Mouse (Mus musculus) cerebellum, adult (tissue): ENCODE data around the gene Xk.
A peak's percentile ranks its signal among the peaks of the same experiment; 100 is the strongest.
"Not testable (repeated sequence)": the region's sequence is repeated elsewhere in the genome, so short reads cannot be mapped to it uniquely, and the experiment has no call there.

ENCODE experiments used
- ATAC-seq: cut with Nextera tagmentation; 2 replicates; pipeline ENCODE4 v1.9.2; 2017; ENCODE audit warnings: mild to moderate bottlenecking, moderate library complexity, mixed read lengths; ENCODE audit not compliant: insufficient number of reproducible peaks, low FRiP score, low TSS enrichment

Gene Xk

GRCm38 (mm10) chrX:9272460-9273361 lies at the start of gene Xk:
Gene Xk (plus strand): TSS chrX:9272756.
- ATAC-seq: peak; percentile 70; the same call in 1 of the 2 replicates

GRCm38 (mm10) chrX:9227105-9227504 lies 45.5 kb upstream of the Xk start:
- peak; percentile 97 for ATAC-seq

- ATAC-seq: peak; percentile 91
These were observed 31.6 kb upstream of the Xk start for GRCm38 (mm10) chrX:9240737-9241591.

GRCm38 (mm10) chrX:9243381-9243864 lies 29.1 kb upstream of the Xk start:
- no peak for ATAC-seq

DNA sequence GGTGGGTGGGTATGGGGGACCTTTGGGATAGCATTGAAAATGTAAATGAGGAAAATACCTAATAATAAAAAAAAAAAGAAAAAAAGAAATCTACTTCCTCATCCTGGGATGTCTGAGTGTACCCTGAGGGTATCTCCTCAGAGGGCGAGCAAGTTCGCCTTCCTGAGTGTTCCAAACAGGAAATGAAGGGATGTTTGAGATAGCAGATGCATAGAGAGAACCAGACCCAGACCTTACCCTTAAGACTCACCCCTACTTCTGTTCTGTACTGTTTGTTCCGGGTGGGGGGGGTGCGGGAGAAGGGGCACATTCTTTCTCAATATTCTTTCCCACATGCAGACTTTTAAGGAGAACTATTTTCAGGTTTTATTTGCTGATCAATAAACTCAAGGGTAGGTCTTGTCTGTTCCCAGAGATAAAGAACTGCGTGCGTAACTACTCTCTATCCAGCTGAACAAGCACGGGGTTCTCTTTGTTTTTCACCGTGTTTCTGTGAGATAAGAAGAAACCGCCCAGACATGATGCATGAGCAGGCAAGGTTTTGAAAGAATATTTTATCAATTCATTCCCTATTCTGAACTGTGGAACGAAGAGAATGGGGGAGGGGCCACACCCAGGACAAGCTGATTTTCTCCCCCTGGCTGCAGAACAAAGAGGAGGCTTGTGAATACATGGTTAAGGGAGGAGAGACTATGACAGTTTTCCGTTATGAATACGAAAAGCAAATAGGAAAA lies 27.8 kb upstream of the Xk start:
- no peak for ATAC-seq

DNA sequence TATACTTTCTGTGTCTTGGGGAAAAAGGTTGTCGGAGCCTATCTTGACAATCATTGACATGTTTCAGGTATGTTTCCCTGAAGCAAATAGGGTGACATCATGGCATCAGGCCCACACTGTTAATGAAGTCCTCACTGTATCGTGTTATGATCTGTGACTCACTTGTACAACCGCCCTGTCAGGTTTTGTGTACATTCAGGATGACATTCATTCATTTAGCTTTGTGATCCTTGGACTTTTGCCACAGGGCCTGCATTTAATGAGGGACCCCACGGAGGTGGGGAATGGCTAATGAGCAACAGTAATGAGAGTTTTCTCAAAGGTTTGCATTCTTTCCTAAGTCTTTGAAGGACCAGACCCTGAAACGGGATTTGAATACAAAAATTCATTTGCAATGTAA lies 23.6 kb upstream of the Xk start:
- ATAC-seq: no peak

DNA sequence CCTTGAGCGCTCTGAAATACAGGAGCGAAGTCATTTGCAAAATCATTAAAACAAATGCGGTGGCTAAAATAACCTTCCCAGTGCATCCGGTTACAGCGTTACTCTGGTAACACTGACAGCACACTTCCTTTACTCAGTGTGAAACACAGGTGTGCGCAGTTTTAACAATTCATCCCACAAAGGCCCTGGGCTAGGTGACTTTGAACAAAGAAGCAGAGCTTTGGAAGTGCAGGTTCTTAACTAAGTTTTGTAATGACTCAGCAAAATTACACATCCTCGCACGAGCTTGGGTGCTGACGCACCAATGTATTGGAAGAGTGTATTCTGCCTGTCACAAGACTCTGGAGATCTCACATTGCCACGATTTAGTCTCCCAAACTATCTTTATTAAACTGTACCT lies 18.6 kb upstream of the Xk start:
- no peak for ATAC-seq

DNA sequence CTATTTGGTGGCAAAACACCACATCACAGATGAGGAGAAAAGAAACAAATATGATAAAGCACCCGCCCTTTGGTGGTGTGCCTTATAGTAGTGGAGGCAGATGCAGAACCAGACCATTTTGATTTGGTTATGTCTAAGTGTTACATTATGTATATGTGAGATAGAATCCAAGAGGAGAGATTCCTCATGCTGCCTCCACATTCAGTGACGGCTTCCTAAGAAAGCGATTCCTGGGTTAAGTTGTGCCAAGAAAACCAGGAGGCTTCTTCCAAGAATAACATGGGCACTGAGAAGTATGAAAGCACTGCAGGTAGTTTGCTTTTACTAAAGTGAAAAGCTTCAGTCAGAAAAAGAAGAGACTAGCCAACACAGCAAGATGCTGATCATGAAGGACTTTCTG lies 17.7 kb upstream of the Xk start:
- ATAC-seq: no peak

DNA sequence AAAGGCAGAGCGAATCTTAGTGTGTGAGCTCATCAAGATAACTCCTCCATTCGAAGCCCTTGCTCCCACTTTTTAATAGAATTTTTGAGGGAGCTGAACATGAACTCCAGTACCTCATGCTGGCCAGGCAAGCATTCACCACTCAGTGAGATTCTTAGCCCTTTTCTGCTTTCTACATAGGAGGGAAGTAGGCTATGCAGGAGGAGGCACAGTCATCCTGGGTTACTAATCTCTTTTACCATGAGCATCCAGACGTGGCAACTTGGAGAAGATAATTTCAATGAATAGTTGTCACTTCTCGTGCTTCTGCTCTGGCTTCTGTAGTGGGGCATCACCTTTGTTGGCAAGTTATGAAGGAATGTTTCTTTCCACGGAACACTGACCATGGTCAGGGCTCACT lies 15.8 kb upstream of the Xk start, which contains the start of gene Gm14862:
Gm14862 (minus strand) TSS at position 134 of the 400 bp plus-strand sequence.
- no peak for ATAC-seq

- ATAC-seq: no peak
These were observed 14.7 kb upstream of the Xk start for GRCm38 (mm10) chrX:9257831-9258230.

GRCm38 (mm10) chrX:9259267-9259666 lies 13.3 kb upstream of the Xk start:
- no peak for ATAC-seq

DNA sequence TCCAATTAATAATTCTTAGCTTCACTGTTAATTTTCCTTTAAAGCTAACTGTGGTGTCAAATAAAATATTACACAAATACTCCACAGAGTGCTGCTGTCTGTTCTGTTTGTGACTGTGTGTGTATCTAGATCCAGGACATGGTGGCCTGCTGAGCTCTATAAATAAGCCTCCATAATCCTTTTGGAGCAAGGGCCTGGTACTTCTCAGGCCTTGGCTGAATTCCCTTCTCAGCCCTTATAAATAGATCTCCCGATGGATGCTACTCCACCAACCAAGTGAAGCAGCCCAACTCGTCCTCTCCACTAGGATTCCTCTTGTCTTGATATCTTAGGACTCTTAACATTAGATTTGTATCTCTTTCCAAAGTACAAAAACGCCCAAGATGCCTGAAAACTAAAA lies 1.4 kb upstream of the Xk start:
- ATAC-seq: peak; percentile 89

GRCm38 (mm10) chrX:9271947-9272459 lies 553 bp upstream of the Xk start:
- no peak for ATAC-seq

- ATAC-seq: 0 out of 2 replicates have a peak, but pooled peaks have one; percentile 22
These were observed 934 bp downstream of the Xk start for GRCm38 (mm10) chrX:9273377-9274002.

- ATAC-seq: no peak
These were observed 1.8 kb downstream of the Xk start for GRCm38 (mm10) chrX:9274321-9274720.

DNA sequence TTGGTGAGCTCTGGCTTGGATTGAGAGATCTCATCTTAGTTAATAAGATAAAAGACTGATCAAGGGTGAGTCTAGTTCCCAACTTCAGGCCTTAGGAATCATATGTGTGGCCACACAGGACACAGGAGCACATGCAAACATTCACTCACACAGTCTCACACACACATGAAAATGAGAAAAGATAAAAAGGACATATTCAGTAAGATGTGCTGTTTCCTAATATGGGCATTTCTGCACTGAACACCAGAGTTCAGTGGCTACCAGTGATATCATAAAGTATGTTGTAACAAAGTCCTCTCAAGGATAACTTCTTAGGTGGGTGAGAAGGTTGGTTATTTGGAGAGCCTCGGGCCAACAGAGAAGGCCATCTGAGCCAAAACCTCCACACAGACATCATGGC lies 10.9 kb downstream of the Xk start, which contains the start of gene H2al1m:
H2al1m (plus strand) TSS at position 301 of the 400 bp plus-strand sequence.
- ATAC-seq: not testable (repeated sequence)

DNA sequence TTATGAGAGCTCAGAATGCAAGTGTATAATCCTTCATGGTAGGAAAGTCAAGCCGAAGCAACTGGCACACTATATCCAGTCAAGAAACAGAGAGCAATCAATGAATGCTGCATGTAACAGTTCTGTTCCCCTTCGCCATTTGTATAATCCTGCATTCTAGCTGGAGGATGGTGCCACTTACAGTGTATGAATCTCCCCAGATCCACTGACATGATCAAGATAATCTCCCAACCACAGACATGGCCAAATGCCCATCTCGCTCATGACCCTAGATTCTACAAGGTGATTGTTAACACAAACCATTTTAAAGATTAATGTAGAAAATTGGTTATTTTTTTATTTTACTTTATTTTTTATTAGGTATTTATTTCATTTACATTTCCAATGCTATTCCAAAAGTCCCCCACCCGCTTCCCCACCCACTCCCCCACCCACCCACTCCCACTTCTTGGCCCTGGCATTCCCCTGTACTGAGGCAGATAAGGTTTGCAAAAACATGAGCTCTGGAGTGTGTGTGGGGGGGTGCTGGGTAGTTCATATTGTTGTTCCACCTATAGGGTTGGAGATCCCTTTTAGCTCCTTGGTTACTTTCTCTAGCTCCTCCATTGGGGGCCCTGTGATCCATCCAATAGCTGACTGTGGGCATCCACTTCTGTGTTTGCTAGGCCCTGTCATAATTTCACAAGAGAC lies 20.7 kb downstream of the Xk start:
- not testable (repeated sequence) for ATAC-seq

DNA sequence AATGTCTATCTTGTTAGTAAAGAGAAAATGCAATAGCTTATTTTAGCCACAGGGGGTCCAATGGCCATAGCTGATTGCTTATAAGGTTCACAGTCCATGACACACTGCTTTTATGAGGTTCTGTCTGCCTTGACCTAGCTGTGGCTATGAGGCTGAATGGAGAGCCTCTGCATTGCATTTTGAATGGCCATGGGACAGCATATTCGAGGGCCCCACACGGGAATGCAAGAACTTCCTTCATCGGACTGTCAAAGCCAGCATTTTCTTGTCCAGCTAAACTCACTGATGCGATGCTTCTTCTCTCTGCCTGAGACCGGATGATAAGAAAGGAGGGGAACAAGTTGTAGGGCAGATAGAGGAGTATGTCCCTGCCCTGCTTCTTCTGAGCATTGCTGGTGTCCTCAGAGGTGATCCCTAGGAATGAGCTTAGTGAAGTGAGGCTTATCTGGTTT lies 25.9 kb downstream of the Xk start:
- ATAC-seq: no peak

GRCm38 (mm10) chrX:9302791-9303190 lies 30.2 kb downstream of the Xk start:
- no peak for ATAC-seq
